Mouse (Mus musculus) neural tube, embryonic 12.5 days (tissue): ENCODE measurements around the gene Gpr84. TPM values are rescaled to one million over a fixed set of nuclear protein-coding genes. Genes with fewer than 3 reads are reported as not detected.
A peak's percentile ranks its signal among the peaks of the same experiment; 100 is the strongest.

Experiments used
- ATAC-seq: fragments of 200-750 bp; cut with Nextera tagmentation; 2 replicates; pipeline ENCODE4 v1.8.0; 2017; ENCODE audit warnings: low read depth, mild to moderate bottlenecking, moderate TSS enrichment, moderate library complexity; ENCODE audit not compliant: low FRiP score
- H3K27ac ChIP-seq: fragments of 300-500 bp; sonication (generic); 2 replicates; pipeline ENCODE4 v1.5.1; 2016
- H3K27me3 ChIP-seq: fragments of 300-500 bp; sonication (generic); replicated peaks from 2 replicates; pipeline ENCODE4 v1.6.1; 2016; ENCODE audit warnings: mild to moderate bottlenecking
- H3K36me3 ChIP-seq: fragments of 300-500 bp; sonication (generic); 2 replicates; pipeline ENCODE4 v1.6.1; 2016; ENCODE audit warnings: mild to moderate bottlenecking
- H3K4me1 ChIP-seq: fragments of 300-500 bp; sonication (generic); 2 replicates; pipeline ENCODE4 v1.6.1; 2016
- H3K4me2 ChIP-seq: fragments of 300-500 bp; sonication (generic); replicated peaks from 2 replicates; pipeline ENCODE4 v1.6.1; 2016; ENCODE audit warnings: mild to moderate bottlenecking
- H3K4me3 ChIP-seq: fragments of 300-500 bp; sonication (generic); 2 replicates; pipeline ENCODE4 v1.5.1; 2016
- H3K9ac ChIP-seq: fragments of 300-500 bp; sonication (generic); 2 replicates; pipeline ENCODE4 v1.6.1; 2016; ENCODE audit warnings: mild to moderate bottlenecking
- H3K9me3 ChIP-seq: fragments of 300-500 bp; sonication (generic); 2 replicates; pipeline ENCODE4 v1.6.1; 2016; ENCODE audit warnings: mild to moderate bottlenecking
- WGBS: fragments of 180-500 bp; shearing (Covaris S2); methylation state at CpG from one replicate; pipeline ENCODE4 v1.1.7; 2016; 5-methylcytosine and 5-hydroxymethylcytosine counted together
- polyA plus RNA-seq: library from polyadenylated mRNA; unstranded; fragments of >200 nt; fragmentation: Nextera tagmentation; extraction: Ambion mirVana; gene quantifications from 2 replicates; pipeline ENCODE4 v1.2.1, GENCODE M21; 2016

The Gpr84 gene
- polyA plus RNA-seq, 1 experiment from 2014 or later = 0.25 TPM

DNA sequence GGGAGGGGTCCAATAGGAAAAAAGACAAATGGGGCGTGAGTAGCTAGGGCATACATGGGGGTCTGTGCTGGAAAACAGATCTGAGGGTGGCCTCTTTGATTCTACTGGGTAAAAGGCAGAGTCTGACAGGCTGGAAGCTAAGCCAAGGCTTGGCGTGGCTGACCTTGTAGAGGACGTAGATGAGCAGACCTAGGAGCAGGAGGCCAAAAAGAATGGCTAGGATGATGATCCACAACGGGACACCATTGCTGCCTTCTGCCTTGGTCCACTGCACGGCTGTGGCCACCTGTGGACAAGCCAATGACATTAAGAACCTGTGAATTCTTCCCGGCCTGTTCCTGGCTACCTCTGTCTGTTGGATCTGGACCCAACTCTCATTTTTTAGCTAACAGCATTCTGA lies 35.4 kb upstream of the Gpr84 start:
- Histone ChIP-seq H3K4me3 (no peak overlapping the region), H3K4me1 (0 out of 2 replicates have a peak, but pooled peaks cover 2% of the 10 kb centered on the region), H3K4me2 (no peak overlapping the region), H3K27me3 (peaks cover 7% of the 10 kb centered on the region), H3K9me3 (no peaks in the 10 kb centered on the region), H3K36me3 (peaks cover 10% of the 10 kb centered on the region; the same call in 1 of the 2 replicates), H3K9ac (no peak overlapping the region), H3K27ac (no peak overlapping the region)
- WGBS = 86% methylated on average over 6 of the region's 6 CpGs
- no peak for ATAC-seq

DNA sequence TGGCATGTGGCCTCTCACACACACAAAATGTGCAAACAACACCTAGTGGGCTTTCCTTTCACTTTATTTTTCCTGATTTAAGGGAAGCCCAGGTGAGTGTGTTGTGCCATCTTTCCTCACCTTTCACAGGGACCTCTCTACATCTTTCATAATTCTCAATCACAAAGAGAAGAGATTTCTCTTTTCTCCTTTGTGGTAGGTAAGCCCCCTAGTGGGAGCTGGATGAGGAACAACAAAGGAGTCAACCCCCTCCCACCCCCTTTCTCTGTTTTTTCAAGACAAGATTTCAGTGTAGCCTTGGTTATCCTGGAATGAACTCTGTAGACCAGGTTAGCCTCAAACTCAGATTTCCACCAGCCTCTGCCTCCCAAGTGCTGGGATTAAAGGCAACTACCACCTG lies 33.1 kb upstream of the Gpr84 start:
- ATAC-seq = no peak
- Histone ChIP-seq H3K27me3 (peaks cover 29% of the 10 kb centered on the region), H3K36me3 (peaks cover 3% of the 10 kb centered on the region; the same call in 1 of the 2 replicates), H3K4me3 (no peak overlapping the region), H3K9me3 (no peaks in the 10 kb centered on the region), H3K4me2 (no peak overlapping the region), H3K9ac (no peak overlapping the region), H3K4me1 (peaks cover 23% of the 10 kb centered on the region), H3K27ac (no peak overlapping the region)

DNA sequence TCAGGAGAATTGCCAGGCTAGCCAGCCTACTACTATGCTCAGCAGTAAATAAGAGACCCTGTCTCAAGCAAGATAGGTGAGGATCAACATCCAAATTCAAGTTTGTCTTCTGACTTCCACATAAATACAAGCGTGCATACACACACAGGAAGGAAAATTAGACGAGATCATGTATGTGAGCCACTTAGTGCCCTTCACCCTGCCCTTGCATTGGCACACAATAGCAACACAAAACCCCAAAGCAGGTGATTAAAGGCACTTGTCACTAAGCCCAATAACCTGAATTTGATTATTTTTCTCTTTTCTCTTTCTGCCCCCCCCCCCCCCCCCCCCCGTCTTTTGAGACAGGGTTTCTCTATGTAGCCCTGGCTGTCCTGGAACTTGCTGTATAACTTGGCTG lies 32.6 kb upstream of the Gpr84 start:
- H3K27ac ChIP-seq = no peak overlapping the region
- no peak for ATAC-seq
- H3K9ac ChIP-seq = no peak overlapping the region
- H3K4me1 ChIP-seq = peaks cover 23% of the 10 kb centered on the region
- WGBS = 67% methylated on average over 3 of the region's 3 CpGs
- H3K4me3 ChIP-seq = no peak overlapping the region
- no peaks in the 10 kb centered on the region for H3K9me3 ChIP-seq
- no peak overlapping the region for H3K4me2 ChIP-seq
- H3K27me3 ChIP-seq = peaks cover 31% of the 10 kb centered on the region
- H3K36me3 ChIP-seq = peaks cover 3% of the 10 kb centered on the region; the same call in 1 of the 2 replicates

DNA sequence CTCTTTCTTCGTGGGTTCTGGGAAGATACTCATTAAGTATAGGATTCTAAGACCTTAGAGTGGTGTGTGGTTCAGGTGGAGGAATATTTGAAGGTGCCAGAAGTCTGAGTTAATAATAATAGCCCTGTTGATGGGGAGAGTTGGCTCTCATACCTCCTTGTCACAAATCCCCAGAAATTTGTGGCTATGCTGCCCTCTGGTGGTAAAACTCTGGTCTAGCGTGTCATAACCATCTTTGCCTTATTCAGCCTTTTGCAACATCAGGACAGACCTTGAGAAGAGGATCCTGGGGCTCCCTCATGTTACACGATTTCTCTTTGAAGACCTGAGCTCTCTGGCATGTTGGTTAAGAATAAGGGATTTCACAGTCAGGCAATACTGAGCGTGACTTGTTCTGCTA lies 32.0 kb upstream of the Gpr84 start:
- ATAC-seq = no peak
- Histone ChIP-seq H3K27me3 (peaks cover 31% of the 10 kb centered on the region), H3K9me3 (no peaks in the 10 kb centered on the region), H3K4me1 (peaks cover 23% of the 10 kb centered on the region), H3K4me2 (no peak overlapping the region), H3K36me3 (peaks cover 3% of the 10 kb centered on the region; the same call in 1 of the 2 replicates), H3K9ac (no peak overlapping the region), H3K4me3 (no peak overlapping the region), H3K27ac (no peak overlapping the region)
- WGBS = 19% methylated on average over 4 of the region's 4 CpGs

DNA sequence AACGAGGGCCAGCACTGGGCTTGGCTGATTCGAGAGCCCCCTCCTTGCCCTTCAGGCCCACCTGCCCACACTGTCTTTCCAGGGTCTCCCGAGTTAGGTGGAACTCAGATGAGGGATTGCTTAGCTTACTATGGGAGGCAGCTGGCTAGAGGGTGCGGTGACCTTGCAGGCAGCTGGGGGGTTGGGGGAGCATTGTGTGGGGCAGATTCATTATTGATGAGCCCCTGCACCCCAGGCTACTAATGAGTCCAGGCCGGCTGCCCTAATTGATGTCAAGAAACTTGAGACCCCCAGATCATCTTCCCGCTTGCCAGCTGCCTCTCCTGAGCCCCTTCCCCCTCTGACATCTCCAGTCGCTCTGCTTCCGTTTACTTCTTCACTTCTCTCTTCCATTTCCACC lies 31.1 kb upstream of the Gpr84 start:
- no peak for ATAC-seq
- Histone ChIP-seq H3K36me3 (peaks cover 3% of the 10 kb centered on the region; the same call in 1 of the 2 replicates), H3K4me1 (peaks cover 23% of the 10 kb centered on the region), H3K4me2 (peak overlapping the region; percentile 88), H3K9me3 (no peaks in the 10 kb centered on the region), H3K27ac (no peak overlapping the region; the same call in 1 of the 2 replicates), H3K9ac (no peak overlapping the region), H3K27me3 (peaks cover 31% of the 10 kb centered on the region), H3K4me3 (no peak overlapping the region)
- whole genome bisulfite sequencing = 36% methylated on average over 8 of the region's 8 CpGs

DNA sequence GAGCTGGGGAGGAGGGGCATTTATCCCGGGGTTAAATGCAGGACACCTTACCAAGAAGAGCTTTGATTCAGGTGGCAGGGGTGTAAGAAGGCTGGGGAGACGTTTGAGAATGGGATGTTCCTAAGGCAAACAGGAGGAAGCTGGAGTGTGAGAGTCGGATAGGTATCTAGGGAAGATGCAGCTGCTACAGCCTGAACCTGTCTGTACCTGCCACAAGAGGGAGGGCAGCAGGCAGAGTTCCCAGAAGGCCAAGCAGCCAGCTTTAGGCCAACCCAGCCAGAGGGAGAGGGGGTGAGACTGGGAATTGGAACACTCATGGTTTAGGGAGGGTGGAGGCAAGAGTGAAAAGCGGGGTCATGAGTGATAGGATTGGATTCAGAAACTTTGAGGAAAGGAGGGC lies 30.4 kb upstream of the Gpr84 start:
- WGBS = 20% methylated on average over 4 of the region's 4 CpGs
- peaks cover 23% of the 10 kb centered on the region for H3K4me1 ChIP-seq
- H3K4me3 ChIP-seq = no peak overlapping the region
- no peak overlapping the region for H3K9ac ChIP-seq
- no peak for ATAC-seq
- H3K27me3 ChIP-seq = peaks cover 31% of the 10 kb centered on the region
- no peaks in the 10 kb centered on the region for H3K9me3 ChIP-seq
- H3K27ac ChIP-seq = no peak overlapping the region
- H3K4me2 ChIP-seq = peak overlapping the region; percentile 88
- peaks cover 3% of the 10 kb centered on the region; the same call in 1 of the 2 replicates for H3K36me3 ChIP-seq

DNA sequence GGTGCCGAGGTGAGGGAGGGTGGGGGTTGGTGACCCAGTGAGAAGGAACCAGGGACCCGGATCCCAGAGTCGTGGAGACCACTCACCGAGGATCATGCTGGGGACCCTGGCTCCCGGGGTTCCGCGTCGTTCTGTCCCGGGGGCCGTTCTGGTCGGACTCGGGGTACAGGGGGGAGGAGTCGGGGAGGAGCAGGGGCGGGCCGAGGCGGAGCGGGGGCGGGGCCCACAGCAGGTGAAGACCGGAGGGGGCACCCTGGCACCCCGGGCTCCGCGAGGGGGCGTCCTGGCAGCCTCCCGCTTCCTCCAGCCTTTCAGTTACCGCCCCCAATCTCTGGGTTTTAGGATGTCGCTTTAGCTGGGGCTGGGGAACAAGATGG lies 29.5 kb upstream of the Gpr84 start, which contains the start of gene Zfp385a:
Zfp385a (minus strand) TSS at position 133 of the 377 bp plus-strand sequence.
- no peak within 1 kb of the TSS for H3K27ac ChIP-seq
- H3K9ac ChIP-seq = peak within 1 kb of the TSS; percentile 56
- peaks cover 2% of the 10 kb centered on the region; the same call in 1 of the 2 replicates for H3K36me3 ChIP-seq
- H3K4me1 ChIP-seq = peaks cover 23% of the 10 kb centered on the region
- peak within 1 kb of the TSS; percentile 88 for H3K4me2 ChIP-seq
- WGBS = 1% methylated on average over 26 of the region's 26 CpGs
- H3K9me3 ChIP-seq = no peaks in the 10 kb centered on the region
- peaks cover 31% of the 10 kb centered on the region for H3K27me3 ChIP-seq
- ATAC-seq = peak; percentile 41; the same call in 1 of the 2 replicates
- H3K4me3 ChIP-seq = peak within 1 kb of the TSS; percentile 52

DNA sequence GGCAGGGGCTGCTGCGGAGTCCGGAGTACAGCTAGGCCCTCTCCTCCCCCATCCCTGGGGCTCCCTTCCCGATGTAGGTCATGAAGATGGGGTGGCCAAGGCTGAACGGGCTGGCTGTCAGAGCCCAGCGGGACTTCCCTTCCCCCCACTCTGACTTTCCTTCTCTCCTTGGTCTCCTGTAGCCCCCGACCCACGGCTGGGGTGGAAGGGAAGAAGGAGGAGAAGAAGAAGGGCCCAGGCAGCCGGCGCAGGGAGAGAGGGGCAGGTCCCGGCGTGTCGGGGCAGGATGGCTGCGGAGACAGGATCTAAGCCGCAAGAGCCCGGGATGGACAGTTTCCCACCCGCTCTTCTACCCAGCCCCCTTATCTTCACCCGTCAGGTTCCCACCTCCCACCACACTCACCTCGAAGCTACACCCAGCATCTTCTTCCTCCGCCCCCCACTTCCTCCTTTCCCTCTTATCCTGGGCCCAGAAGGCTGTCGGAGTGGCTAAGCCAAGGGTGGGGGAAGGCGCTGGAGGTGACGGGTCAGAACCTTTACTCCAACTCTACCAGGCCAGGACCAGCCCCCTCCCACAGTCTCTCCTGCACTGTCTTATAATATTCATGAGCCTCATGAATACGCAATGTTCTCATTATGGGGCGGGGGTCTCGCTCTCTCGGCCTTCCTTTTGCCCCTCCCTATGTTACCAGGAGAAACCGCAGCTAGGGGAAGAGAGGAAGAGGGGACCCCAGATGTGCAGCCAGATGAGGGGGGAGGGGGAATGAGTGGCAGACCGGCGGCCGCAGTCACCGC lies 29.0 kb upstream of the Gpr84 start:
- no peak overlapping the region for H3K27ac ChIP-seq
- WGBS = 5% methylated on average over 29 of the region's 31 CpGs
- H3K4me1 ChIP-seq = peaks cover 25% of the 10 kb centered on the region
- peak overlapping the region; percentile 88 for H3K4me2 ChIP-seq
- no peaks in the 10 kb centered on the region for H3K36me3 ChIP-seq
- H3K27me3 ChIP-seq = peaks cover 31% of the 10 kb centered on the region
- H3K4me3 ChIP-seq = peak overlapping the region; percentile 52
- ATAC-seq = peak; percentile 37; the same call in 1 of the 2 replicates
- no peaks in the 10 kb centered on the region for H3K9me3 ChIP-seq
- peak overlapping the region; percentile 56 for H3K9ac ChIP-seq

DNA sequence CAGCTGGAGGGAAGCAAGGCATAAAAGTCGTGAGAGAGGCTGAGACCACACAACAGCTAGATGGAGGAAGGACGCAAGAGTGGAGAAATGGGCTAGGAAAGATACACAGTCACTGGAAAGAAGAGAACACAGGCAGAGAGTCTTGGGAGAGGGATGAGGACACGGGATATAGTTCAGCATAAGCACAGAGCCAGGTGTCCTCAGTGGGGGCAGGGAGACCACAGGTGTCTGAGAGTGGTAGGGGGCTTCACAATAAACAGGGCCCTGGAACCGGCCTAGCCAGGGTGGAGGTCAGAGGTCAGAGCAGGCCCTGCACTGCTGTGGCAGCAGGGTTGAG lies 28.4 kb upstream of the Gpr84 start:
- H3K4me1 ChIP-seq = peaks cover 31% of the 10 kb centered on the region

DNA sequence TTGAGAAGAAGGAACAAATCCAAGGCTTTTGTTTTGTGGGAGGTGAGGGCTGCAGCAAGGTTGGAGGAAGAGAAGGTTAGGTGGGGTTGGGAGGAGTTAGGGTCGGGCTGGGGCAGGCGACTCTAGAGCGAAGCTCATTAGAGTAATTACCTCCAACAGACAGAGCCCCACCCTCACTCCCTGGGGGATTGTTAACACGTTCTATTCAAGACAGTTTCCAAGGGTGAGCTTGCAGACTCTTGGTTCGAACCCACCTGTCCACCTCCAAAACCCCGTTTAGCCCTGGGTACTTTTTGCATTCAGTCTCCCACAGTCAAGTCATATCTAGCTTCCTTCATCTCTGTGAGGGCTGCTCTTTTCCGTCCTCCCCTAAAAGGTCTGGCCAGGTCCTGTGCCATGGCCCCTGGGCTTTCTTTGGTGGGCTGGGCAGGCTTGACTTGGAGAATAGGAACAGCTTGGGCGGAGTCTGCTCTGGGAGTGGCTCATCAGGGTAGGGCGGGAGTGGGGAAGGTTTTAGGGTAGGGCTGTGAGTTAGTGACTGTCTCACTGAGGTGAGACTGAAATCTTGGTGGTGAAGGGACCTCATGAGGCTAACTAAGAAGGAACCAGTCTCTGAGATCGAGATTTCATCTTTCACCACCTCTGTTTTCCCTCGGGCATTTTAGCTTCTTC lies 26.7 kb upstream of the Gpr84 start:
- WGBS = 14% methylated on average over 11 of the region's 11 CpGs
- Histone ChIP-seq H3K4me2 (0 out of 2 replicates have a peak overlapping the region, but pooled peaks have one; percentile 0), H3K9me3 (no peaks in the 10 kb centered on the region), H3K4me1 (peaks cover 41% of the 10 kb centered on the region), H3K27me3 (peaks cover 31% of the 10 kb centered on the region), H3K4me3 (no peak overlapping the region), H3K36me3 (no peaks in the 10 kb centered on the region), H3K9ac (no peak overlapping the region), H3K27ac (no peak overlapping the region)
- ATAC-seq = no peak

More for the DNA sequence above, 28.4 kb upstream of the Gpr84 start:
- Histone ChIP-seq H3K36me3 (no peaks in the 10 kb centered on the region), H3K4me2 (peak overlapping the region; percentile 88), H3K27ac (no peak overlapping the region), H3K9me3 (no peaks in the 10 kb centered on the region), H3K27me3 (peaks cover 31% of the 10 kb centered on the region), H3K9ac (0 out of 2 replicates have a peak overlapping the region, but pooled peaks have one; percentile 56), H3K4me3 (peak overlapping the region; percentile 52)
- ATAC-seq = no peak
- 32% methylated on average over 4 of the region's 4 CpGs for WGBS

DNA sequence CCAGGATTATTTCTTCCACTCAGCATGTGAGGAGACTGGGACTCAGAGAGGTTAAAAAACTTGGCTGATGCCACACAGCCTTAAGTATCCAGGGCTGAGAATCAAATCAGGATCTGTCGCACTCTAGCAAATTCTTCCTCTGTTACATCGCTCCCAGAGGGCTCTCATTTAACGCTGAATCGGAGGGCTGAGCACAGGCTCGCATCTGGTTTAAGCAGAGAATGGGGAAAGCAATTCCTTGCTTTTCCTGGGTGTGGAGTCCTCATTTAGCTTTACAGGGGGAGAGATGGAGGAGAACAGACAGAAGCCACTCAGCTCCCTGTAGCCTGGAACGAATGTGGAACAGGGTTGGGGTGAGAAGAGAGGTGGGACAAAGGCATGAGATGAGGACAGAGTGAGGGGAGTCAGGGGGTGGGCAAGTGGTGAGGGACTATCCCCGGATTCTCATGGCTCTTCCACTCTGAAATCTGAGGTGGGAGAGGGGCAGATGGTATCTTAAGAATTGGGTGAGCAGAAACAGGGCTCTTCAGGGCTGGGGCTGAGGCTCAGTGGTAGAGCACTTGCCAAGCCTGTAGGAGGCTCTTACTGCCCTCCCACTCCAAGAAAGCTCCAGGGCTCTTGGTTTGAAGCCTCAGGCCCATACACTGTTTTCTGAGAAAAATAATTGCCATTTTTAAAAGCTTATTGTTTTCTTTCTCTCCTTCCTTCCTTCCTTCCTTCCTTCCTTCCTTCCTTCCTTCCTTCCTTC lies 25.2 kb upstream of the Gpr84 start:
- Histone ChIP-seq H3K27me3 (peaks cover 23% of the 10 kb centered on the region), H3K4me1 (peaks cover 38% of the 10 kb centered on the region), H3K27ac (no peak overlapping the region), H3K9ac (no peak overlapping the region), H3K4me2 (no peak overlapping the region), H3K9me3 (no peaks in the 10 kb centered on the region), H3K36me3 (no peaks in the 10 kb centered on the region), H3K4me3 (no peak overlapping the region)
- 24% methylated on average over 7 of the region's 7 CpGs for WGBS
- ATAC-seq = no peak

DNA sequence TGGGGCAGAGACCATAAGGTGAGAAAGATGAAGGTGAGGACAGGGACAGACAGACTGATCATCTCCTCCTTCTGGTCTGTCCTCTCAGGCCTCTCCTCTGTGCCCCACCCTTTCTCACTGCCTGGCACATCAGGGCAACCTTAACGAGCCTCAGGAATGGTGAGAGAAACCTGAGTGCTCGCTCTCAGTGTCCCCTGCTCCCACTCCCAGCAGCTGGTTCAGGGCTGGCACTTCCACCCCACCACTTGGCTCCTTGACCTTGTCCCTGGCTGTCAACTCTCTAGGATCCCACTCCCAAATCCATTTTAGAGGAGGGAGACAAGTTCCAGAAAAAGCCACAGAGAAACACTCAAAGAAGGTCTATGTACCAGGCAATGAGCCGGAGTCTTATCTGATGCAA lies 24.6 kb upstream of the Gpr84 start:
- whole genome bisulfite sequencing = 60% methylated on average over 3 of the region's 3 CpGs
- Histone ChIP-seq H3K27me3 (peaks cover 17% of the 10 kb centered on the region), H3K4me1 (peaks cover 32% of the 10 kb centered on the region)

More for the DNA sequence above, 24.6 kb upstream of the Gpr84 start:
- H3K9ac ChIP-seq = no peak overlapping the region
- H3K4me2 ChIP-seq = no peak overlapping the region
- no peak overlapping the region for H3K27ac ChIP-seq
- H3K9me3 ChIP-seq = no peaks in the 10 kb centered on the region
- no peaks in the 10 kb centered on the region for H3K36me3 ChIP-seq
- no peak for ATAC-seq
- no peak overlapping the region for H3K4me3 ChIP-seq
